Mouse (Mus musculus) testis, adult 2 months (tissue): ENCODE data around the gene Fbxw4.

ENCODE experiments used
- CTCF ChIP-seq: fragments of 200-500 bp; IDR thresholded peaks from 2 replicates; pipeline ENCODE4 v1.5.1; 2012; ENCODE audit warnings: low read depth, mild to moderate bottlenecking, inconsistent platforms, low read length, moderate library complexity; ENCODE audit not compliant: control insufficient read depth, insufficient read depth, insufficient replicate concordance
- POLR2A ChIP-seq: fragments of 200-500 bp; IDR thresholded peaks from 2 replicates; pipeline ENCODE4 v1.6.1; 2012; ENCODE audit warnings: low read depth, mild to moderate bottlenecking, inconsistent platforms, low read length, moderate library complexity; ENCODE audit not compliant: control insufficient read depth

DNA sequence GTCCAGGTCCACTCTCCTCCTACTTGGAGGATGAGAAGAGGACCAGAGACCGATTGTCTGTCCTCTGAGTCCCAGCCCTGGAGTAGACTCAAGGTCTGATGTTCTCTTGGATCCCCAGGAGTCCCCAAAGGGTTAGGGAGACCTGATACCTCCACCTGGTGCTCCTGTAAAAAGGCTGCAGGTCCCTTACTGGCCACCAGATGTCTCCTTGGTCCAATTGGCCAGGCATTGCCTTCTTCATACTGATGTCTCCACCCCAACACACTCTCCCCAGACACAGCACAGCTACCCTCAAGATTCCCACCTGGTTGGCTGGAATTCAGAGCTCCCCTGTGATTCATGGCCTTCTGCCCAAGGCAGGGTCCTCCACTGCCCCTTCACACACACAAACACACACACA lies 122.6 kb downstream of the Fbxw4 start:
- TF ChIP-seq CTCF: peak; percentile 53; the same call in 1 of the 2 replicates
- no peak for TF ChIP-seq POLR2A
